Comparison of ENCODE assay signal across 8 mouse cellular contexts in the genomic region with DNA sequence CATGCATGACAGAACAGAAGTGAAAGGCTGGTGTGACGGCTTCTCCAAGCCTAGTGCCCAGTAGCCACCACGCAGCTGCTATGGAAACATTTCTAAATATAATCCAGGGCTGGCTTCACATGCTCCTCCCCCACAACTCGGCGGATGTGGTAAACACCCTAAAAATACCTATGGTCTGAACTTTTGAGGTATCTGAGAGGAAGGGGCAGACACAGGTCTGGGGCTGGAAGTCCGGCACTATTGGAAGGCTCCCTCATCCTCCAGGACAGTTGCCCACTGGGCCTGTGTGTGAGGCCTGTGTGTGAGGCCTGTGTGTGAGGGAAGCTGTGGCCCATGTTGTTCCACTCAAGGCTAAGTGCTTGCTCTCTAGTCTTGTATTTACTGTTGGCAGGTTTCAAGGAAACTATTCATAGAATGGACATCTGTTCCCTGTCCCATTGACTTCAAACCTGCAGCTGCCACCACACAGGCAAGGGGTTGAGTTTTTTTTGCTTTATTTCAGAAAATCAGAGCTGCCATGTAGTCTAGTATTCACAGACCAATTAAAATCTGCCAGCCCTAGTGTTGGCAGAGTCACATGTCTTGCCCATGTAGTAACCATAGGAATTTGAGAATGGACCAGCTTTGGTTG. TPM values are rescaled to one million over a fixed set of nuclear protein-coding genes. Genes with fewer than 3 reads are reported as not detected.
DNase-seq lines count a peak whose midpoint lies in the region; ATAC-seq and TF ChIP-seq lines count a peak whose summit lies in the region.

No protein-coding gene starts in this region.

- peaks cover 7% of the 10 kb centered on the region for H3K9me3 ChIP-seq in kidney, embryonic 16.5 days (ENCODE audit: low read length)
- H3K9me3 ChIP-seq in heart, embryonic 13.5 days, result peaks cover 5% of the 10 kb centered on the region; the same call in 1 of the 2 replicates
- H3K9me3 ChIP-seq in limb, embryonic 12.5 days, result 0 out of 2 replicates have a peak, but pooled peaks cover 3% of the 10 kb centered on the region

- H3K36me3 ChIP-seq in kidney, embryonic 16.5 days (ENCODE audit: insufficient read depth, low read length), result peaks cover 36% of the 10 kb centered on the region
- peaks cover 39% of the 10 kb centered on the region for H3K36me3 ChIP-seq in heart, embryonic 13.5 days
- peaks cover 38% of the 10 kb centered on the region for H3K36me3 ChIP-seq in limb, embryonic 12.5 days

- TF ChIP-seq CTCF in cortical plate, adult 2 months (IDR thresholded peaks at IDR 0.05; ENCODE audit: extremely low read depth, insufficient read depth, low read length), result no peak

- ATAC-seq in kidney, embryonic 16.5 days (ENCODE audit: low FRiP score, low TSS enrichment), result no peak; the same call in 1 of the 2 replicates
- peak; percentile 61; the same call in 1 of the 2 replicates for ATAC-seq in heart, embryonic 13.5 days (ENCODE audit: extremely low read depth, insufficient number of reproducible peaks, low FRiP score, low TSS enrichment)
- peak; percentile 60; the same call in 1 of the 2 replicates for ATAC-seq in limb, embryonic 12.5 days (ENCODE audit: insufficient number of reproducible peaks, insufficient read depth, low FRiP score, low TSS enrichment, low read depth)

- no peaks in the 10 kb centered on the region for H3K27me3 ChIP-seq in kidney, embryonic 16.5 days (ENCODE audit: insufficient read depth, low read length)
- no peaks in the 10 kb centered on the region for H3K27me3 ChIP-seq in heart, embryonic 13.5 days (replicated peaks)
- no peaks in the 10 kb centered on the region for H3K27me3 ChIP-seq in limb, embryonic 12.5 days

- no peak overlapping the region for H3K9ac ChIP-seq in kidney, embryonic 16.5 days (replicated peaks; ENCODE audit: low read length)
- peak overlapping the region; percentile 24 for H3K9ac ChIP-seq in heart, embryonic 13.5 days
- no peak overlapping the region for H3K9ac ChIP-seq in limb, embryonic 12.5 days (replicated peaks)

- H3K27ac ChIP-seq in kidney, embryonic 16.5 days (ENCODE audit: low read length), result peak overlapping the region; percentile 72
- H3K27ac ChIP-seq in cortical plate, adult 2 months (ENCODE audit: insufficient read depth, low read length), result peak overlapping the region; percentile 27; the same call in 1 of the 2 replicates
- peak overlapping the region; percentile 95 for H3K27ac ChIP-seq in heart, embryonic 13.5 days (replicated peaks)
- peak overlapping the region; percentile 81 for H3K27ac ChIP-seq in limb, embryonic 12.5 days

- peaks cover 55% of the 10 kb centered on the region for H3K4me1 ChIP-seq in kidney, embryonic 16.5 days (ENCODE audit: insufficient read depth, low read length)
- H3K4me1 ChIP-seq in cortical plate, adult 2 months (ENCODE audit: control insufficient read depth, insufficient read depth, low read length), result peaks cover 12% of the 10 kb centered on the region
- peaks cover 67% of the 10 kb centered on the region for H3K4me1 ChIP-seq in heart, embryonic 13.5 days
- peaks cover 49% of the 10 kb centered on the region for H3K4me1 ChIP-seq in limb, embryonic 12.5 days (replicated peaks)

- 53% methylated on average over 5 of the region's 5 CpGs for WGBS in kidney, embryonic 16.5 days
- WGBS in heart, embryonic 13.5 days, result 34% methylated on average over 5 of the region's 5 CpGs
- 56% methylated on average over 5 of the region's 5 CpGs for WGBS in limb, embryonic 12.5 days

- no peak overlapping the region for H3K4me3 ChIP-seq in kidney, embryonic 16.5 days (ENCODE audit: low read length)
- no peak overlapping the region for H3K4me3 ChIP-seq in cortical plate, adult 2 months (ENCODE audit: insufficient read depth, low read length)
- no peak overlapping the region for H3K4me3 ChIP-seq in heart, embryonic 13.5 days
- no peak overlapping the region for H3K4me3 ChIP-seq in limb, embryonic 12.5 days (replicated peaks)

- H3K4me2 ChIP-seq in kidney, embryonic 16.5 days (replicated peaks; ENCODE audit: low read depth, low read length), result no peak overlapping the region
- H3K4me2 ChIP-seq in heart, embryonic 13.5 days, result peak overlapping the region; percentile 35
- no peak overlapping the region for H3K4me2 ChIP-seq in limb, embryonic 12.5 days

- no peak for TF ChIP-seq POLR2A in cortical plate, adult 2 months (IDR thresholded peaks at IDR 0.05; ENCODE audit: extremely low read depth, insufficient read depth, low read length)

- no peak for DNase-seq in kidney, adult 18-20 months
- DNase-seq in right cerebral cortex, postnatal 25 days, result peak; percentile 52
- DNase-seq in ovary, adult 18-20 months (ENCODE audit: low spot score), result no peak
- no peak for DNase-seq in urinary bladder, postnatal 10 days (ENCODE audit: low spot score)

RNA-seq across cellular contexts. Expression of a gene that starts 43.8 kb away (rescaled TPM):
- 216 and 232 TPM in 2 replicates for polyA plus RNA-seq in kidney, embryonic 16.5 days (2015; fragmentation: Nextera tagmentation; extraction: Ambion mirVana)
- 137 and 146 TPM in 2 replicates for polyA plus RNA-seq in cortical plate, adult 2 months (2012; rRNA removed)
- 82.0 and 82.4 TPM in 2 replicates for polyA plus RNA-seq in heart, embryonic 13.5 days (2015; fragmentation: Nextera tagmentation; extraction: Ambion mirVana)
- polyA plus RNA-seq in limb, embryonic 12.5 days (2016; fragmentation: Nextera tagmentation; extraction: Ambion mirVana), result 258 and 277 TPM in 2 replicates

Comparison
In these comparisons a context has a peak if more than half of its experiments do, and no peak if none do; other contexts are left out.
1. H3K27ac ChIP-seq: peak in every context shown above with its lines; median percentile 95 in heart, embryonic 13.5 days; 81 in limb, embryonic 12.5 days; 72 in kidney, embryonic 16.5 days; 27 in cortical plate, adult 2 months.